Mouse (Mus musculus) neural tube, embryonic 11.5 days (tissue): Measurements from ENCODE around the gene Nat9. TPM values are rescaled to one million over a fixed set of nuclear protein-coding genes. Genes with fewer than 3 reads are reported as not detected.

Experiments
- ATAC-seq: fragments of 200-750 bp; cut with Nextera tagmentation; 2 replicates; pipeline ENCODE4 v1.8.0; 2017; ENCODE audit warnings: moderate number of reproducible peaks, mild to moderate bottlenecking, moderate TSS enrichment, moderate library complexity; ENCODE audit not compliant: insufficient read depth, low FRiP score, low TSS enrichment
- DNase-seq: peaks from one replicate; pipeline ENCODE4 v3.0.0-alpha.2; 2015; ENCODE audit warnings: low spot score
- H3K27ac ChIP-seq: fragments of 300-500 bp; sonication (generic); 2 replicates; pipeline ENCODE4 v1.5.1; 2014; ENCODE audit warnings: low read depth, mild to moderate bottlenecking, low read length
- H3K27me3 ChIP-seq: fragments of 300-500 bp; sonication (generic); 2 replicates; pipeline ENCODE4 v1.6.1; 2014; ENCODE audit warnings: mild to moderate bottlenecking, low read length, mixed read lengths; ENCODE audit not compliant: control insufficient read depth, insufficient read depth
- H3K36me3 ChIP-seq: fragments of 300-500 bp; sonication (generic); 2 replicates; pipeline ENCODE4 v1.6.1; 2014; ENCODE audit warnings: mild to moderate bottlenecking, low read length, moderate library complexity, mixed read lengths; ENCODE audit not compliant: control insufficient read depth, insufficient read depth
- H3K4me1 ChIP-seq: fragments of 300-500 bp; sonication (generic); 2 replicates; pipeline ENCODE4 v1.6.1; 2014; ENCODE audit warnings: low read length, mixed read lengths; ENCODE audit not compliant: control insufficient read depth, insufficient read depth
- H3K4me2 ChIP-seq: fragments of 300-500 bp; sonication (generic); 2 replicates; pipeline ENCODE4 v1.6.1; 2014; ENCODE audit warnings: low read depth, mild to moderate bottlenecking, moderate library complexity
- H3K4me3 ChIP-seq: fragments of 300-500 bp; sonication (generic); 2 replicates; pipeline ENCODE4 v1.5.1; 2014; ENCODE audit warnings: low read depth, low read length
- H3K9ac ChIP-seq: fragments of 300-500 bp; sonication (generic); 2 replicates; pipeline ENCODE4 v1.6.1; 2014; ENCODE audit warnings: mild to moderate bottlenecking, low read length
- H3K9me3 ChIP-seq: fragments of 300-500 bp; sonication (generic); 2 replicates; pipeline ENCODE4 v1.6.1; 2016; ENCODE audit warnings: low read length; ENCODE audit not compliant: control insufficient read depth
- WGBS: fragments of 180-500 bp; shearing (Covaris S2); extraction: QIAGEN DNeasy Blood & Tissue Kit; methylation state at CpG from one replicate; pipeline ENCODE4 v1.1.7; 2014; 5-methylcytosine and 5-hydroxymethylcytosine counted together
- polyA plus RNA-seq: library from polyadenylated mRNA; unstranded; fragments of >200 nt; fragmentation: Nextera tagmentation; extraction: Ambion mirVana; gene quantifications from 2 replicates; pipeline ENCODE4 v1.2.1, GENCODE M21; 2014

Gene Nat9
- polyA plus RNA-seq, 1 experiment from 2014 or later = 20.3 TPM

- Histone ChIP-seq H3K27me3 (peaks cover 21% of the 10 kb centered on the region), H3K9me3 (no peaks in the 10 kb centered on the region), H3K4me1 (peaks cover 9% of the 10 kb centered on the region), H3K27ac (no peak overlapping the region), H3K4me2 (no peak overlapping the region), H3K4me3 (no peak overlapping the region), H3K36me3 (no peaks in the 10 kb centered on the region), H3K9ac (peak overlapping the region; percentile 33)
- 31% methylated on average over 12 of the region's 12 CpGs for WGBS
- DNase-seq (no peak), ATAC-seq (no peak)
Measured at GRCm38 (mm10) chr11:115157933-115158719, 29.5 kb downstream of the Nat9 start.

DNA sequence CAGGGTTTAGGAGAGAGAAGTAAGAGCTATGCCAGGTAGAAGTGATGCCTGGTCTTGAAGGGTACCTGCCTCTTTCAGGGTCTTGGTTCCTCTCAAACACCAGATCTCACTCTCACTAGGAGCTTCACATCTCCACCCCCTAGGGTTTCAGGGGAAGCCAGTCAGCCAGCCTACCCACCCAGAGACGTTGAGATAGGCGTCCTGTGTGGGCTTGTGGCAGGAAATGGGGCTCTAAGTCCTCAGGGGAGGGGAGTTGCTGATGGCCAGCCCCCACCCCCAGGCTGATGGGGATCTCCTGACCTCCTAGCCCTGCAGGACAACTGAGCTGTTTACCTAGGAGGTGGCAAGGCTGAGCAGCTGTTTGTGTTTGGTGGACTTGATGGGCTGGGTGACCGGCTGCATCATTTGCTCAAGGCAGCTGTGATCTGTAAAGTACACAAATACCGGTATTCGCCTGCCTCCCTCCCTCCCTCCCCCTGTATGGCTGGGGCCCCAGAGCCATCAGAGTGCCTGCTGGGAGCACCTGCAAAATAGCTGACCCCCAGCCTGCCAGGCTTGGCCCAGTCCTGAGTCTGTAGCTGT is 32.5 kb downstream of the Nat9 start:
- no peak overlapping the region for H3K9ac ChIP-seq
- 7% methylated on average over 4 of the region's 5 CpGs for WGBS
- no peak overlapping the region for H3K4me2 ChIP-seq
- peaks cover 21% of the 10 kb centered on the region for H3K27me3 ChIP-seq
- H3K27ac ChIP-seq = no peak overlapping the region
- no peaks in the 10 kb centered on the region for H3K9me3 ChIP-seq
- ATAC-seq (no peak), DNase-seq (no peak)
- H3K4me3 ChIP-seq = no peak overlapping the region
- no peaks in the 10 kb centered on the region for H3K36me3 ChIP-seq
- H3K4me1 ChIP-seq = peaks cover 5% of the 10 kb centered on the region; the same call in 1 of the 2 replicates

GRCm38 (mm10) chr11:115153699-115154292 is 33.9 kb downstream of the Nat9 start:
- peak; percentile 81 for DNase-seq
- peaks cover 5% of the 10 kb centered on the region; the same call in 1 of the 2 replicates for H3K4me1 ChIP-seq
- H3K27ac ChIP-seq = no peak overlapping the region
- WGBS = 1% methylated on average over 30 of the region's 35 CpGs
- H3K9ac ChIP-seq = no peak overlapping the region
- ATAC-seq = peak; percentile 67; the same call in 1 of the 2 replicates
- no peaks in the 10 kb centered on the region for H3K36me3 ChIP-seq
- peaks cover 21% of the 10 kb centered on the region for H3K27me3 ChIP-seq
- peak overlapping the region; percentile 31 for H3K4me2 ChIP-seq
- peak overlapping the region; percentile 20; the same call in 1 of the 2 replicates for H3K4me3 ChIP-seq
- no peaks in the 10 kb centered on the region for H3K9me3 ChIP-seq

- H3K27ac ChIP-seq = no peak overlapping the region
- H3K9me3 ChIP-seq = no peaks in the 10 kb centered on the region
- DNase-seq = no peak
- WGBS = 78% methylated on average over 9 of the region's 9 CpGs
- no peak for ATAC-seq
- peaks cover 4% of the 10 kb centered on the region; the same call in 1 of the 2 replicates for H3K4me1 ChIP-seq
- H3K4me2 ChIP-seq = peak overlapping the region; percentile 31; the same call in 1 of the 2 replicates
- no peaks in the 10 kb centered on the region for H3K36me3 ChIP-seq
- H3K4me3 ChIP-seq = no peak overlapping the region
- H3K9ac ChIP-seq = no peak overlapping the region
- peaks cover 21% of the 10 kb centered on the region for H3K27me3 ChIP-seq
Measured at GRCm38 (mm10) chr11:115153088-115153487, 34.6 kb downstream of the Nat9 start.

DNA sequence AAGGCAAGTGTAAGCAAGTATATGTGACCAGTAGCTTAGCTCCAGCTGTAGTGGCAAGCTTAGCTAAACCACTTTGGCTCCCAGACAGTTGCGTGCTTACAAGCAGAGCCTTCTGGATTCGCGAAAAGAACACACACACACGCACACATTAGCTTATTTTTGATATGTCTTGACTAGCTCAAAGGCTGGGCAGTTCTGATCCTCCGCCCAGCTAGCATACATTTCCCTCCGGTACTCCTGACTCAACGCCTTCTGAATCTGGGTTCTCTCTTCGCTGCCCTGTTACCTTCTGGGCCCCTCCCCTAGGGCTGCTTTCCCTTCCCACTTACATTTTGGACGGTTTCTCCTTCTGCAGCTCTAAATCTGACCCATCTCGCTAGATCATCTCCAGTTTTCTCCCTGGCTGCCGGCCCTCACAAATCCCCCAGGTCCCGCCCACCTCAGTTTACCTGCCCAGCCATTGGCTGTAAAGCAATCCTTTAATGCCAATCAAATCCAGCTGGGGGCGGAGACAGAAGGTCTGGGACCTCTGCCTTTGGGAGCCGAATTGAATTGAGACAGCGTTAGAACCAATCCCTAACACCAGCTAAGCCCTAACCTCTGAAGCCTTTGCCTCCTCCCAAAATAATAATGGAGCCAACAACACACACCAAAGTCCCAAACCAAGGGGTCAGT is 35.8 kb downstream of the Nat9 start:
- 9% methylated on average over 15 of the region's 15 CpGs for WGBS
- ATAC-seq = no peak
- H3K9me3 ChIP-seq = no peaks in the 10 kb centered on the region
- peak overlapping the region; percentile 36 for H3K4me2 ChIP-seq
- H3K9ac ChIP-seq = peak overlapping the region; percentile 43; the same call in 1 of the 2 replicates
- H3K27me3 ChIP-seq = peaks cover 21% of the 10 kb centered on the region
- H3K4me3 ChIP-seq = 0 out of 2 replicates have a peak overlapping the region, but pooled peaks have one; percentile 24
- no peak overlapping the region for H3K27ac ChIP-seq
- H3K4me1 ChIP-seq = no peaks in the 10 kb centered on the region
- peak; percentile 88 for DNase-seq
- no peaks in the 10 kb centered on the region for H3K36me3 ChIP-seq

GRCm38 (mm10) chr11:115150741-115151254 is 36.9 kb downstream of the Nat9 start:
- ATAC-seq (no peak), DNase-seq (no peak)
- Histone ChIP-seq H3K36me3 (no peaks in the 10 kb centered on the region), H3K9me3 (no peaks in the 10 kb centered on the region), H3K4me2 (no peak overlapping the region), H3K27ac (no peak overlapping the region), H3K27me3 (peaks cover 21% of the 10 kb centered on the region), H3K4me1 (no peaks in the 10 kb centered on the region), H3K9ac (no peak overlapping the region), H3K4me3 (no peak overlapping the region)
- 53% methylated on average over 6 of the region's 6 CpGs for WGBS

DNA sequence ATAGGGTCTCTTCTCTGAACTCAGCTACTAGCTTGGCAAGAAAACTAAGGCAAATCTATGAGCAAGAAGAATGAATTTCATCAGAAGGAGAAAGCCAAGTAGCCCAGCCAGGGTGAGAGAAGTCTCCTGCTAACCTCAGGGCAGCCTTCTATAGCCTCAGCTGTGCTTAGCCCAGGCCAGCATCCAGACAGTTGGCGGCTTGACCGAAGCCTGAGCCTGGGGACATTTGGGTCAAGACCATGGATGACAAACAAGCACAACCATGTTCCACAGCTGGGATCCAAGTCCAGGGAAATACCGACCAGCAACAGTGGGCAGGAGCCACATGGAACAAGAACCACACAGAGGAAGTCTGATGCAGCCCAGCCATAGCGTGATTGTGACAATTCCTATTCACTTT is 39.8 kb downstream of the Nat9 start:
- no peak for DNase-seq
- no peaks in the 10 kb centered on the region for H3K27me3 ChIP-seq
- no peaks in the 10 kb centered on the region for H3K36me3 ChIP-seq
- H3K27ac ChIP-seq = no peak overlapping the region
- H3K9ac ChIP-seq = no peak overlapping the region
- ATAC-seq = no peak
- no peak overlapping the region for H3K4me3 ChIP-seq
- H3K4me1 ChIP-seq = no peaks in the 10 kb centered on the region
- H3K9me3 ChIP-seq = no peaks in the 10 kb centered on the region
- 87% methylated on average over 4 of the region's 4 CpGs for WGBS
- no peak overlapping the region for H3K4me2 ChIP-seq

GRCm38 (mm10) chr11:115141970-115142369 is 45.7 kb downstream of the Nat9 start:
- no peaks in the 10 kb centered on the region for H3K9me3 ChIP-seq
- H3K4me2 ChIP-seq = no peak overlapping the region
- H3K36me3 ChIP-seq = no peaks in the 10 kb centered on the region
- no peak overlapping the region for H3K27ac ChIP-seq
- H3K27me3 ChIP-seq = no peaks in the 10 kb centered on the region
- WGBS = 88% methylated on average over 2 of the region's 2 CpGs
- H3K9ac ChIP-seq = no peak overlapping the region
- no peak for ATAC-seq
- no peak overlapping the region for H3K4me3 ChIP-seq
- H3K4me1 ChIP-seq = no peaks in the 10 kb centered on the region
- DNase-seq = no peak
